Mouse (Mus musculus) intestine, embryonic 14.5 days (tissue): Measurements from ENCODE around the gene Nacad. TPM values are rescaled to one million over a fixed set of nuclear protein-coding genes. Genes with fewer than 3 reads are reported as not detected.

ENCODE experiments used
- ATAC-seq: fragments of 200-750 bp; cut with Nextera tagmentation; replicated peaks from 2 replicates; pipeline ENCODE4 v1.8.0; 2017; ENCODE audit warnings: low read depth, moderate number of reproducible peaks, moderate TSS enrichment, moderate library complexity; ENCODE audit not compliant: low FRiP score, low TSS enrichment
- DNase-seq: peaks from one replicate; pipeline ENCODE4 v3.0.0-alpha.2; 2018; ENCODE audit warnings: low spot score
- H3K27ac ChIP-seq: fragments of 300-500 bp; sonication (generic); 2 replicates; pipeline ENCODE4 v1.5.1; 2014; ENCODE audit warnings: low read depth, mild to moderate bottlenecking, control low read depth
- H3K27me3 ChIP-seq: fragments of 300-500 bp; sonication (generic); replicated peaks from 2 replicates; pipeline ENCODE4 v1.6.1; 2014; ENCODE audit warnings: low read length, control low read depth; ENCODE audit not compliant: control insufficient read depth, insufficient read depth
- H3K36me3 ChIP-seq: fragments of 300-500 bp; sonication (generic); 2 replicates; pipeline ENCODE4 v1.6.1; 2014; ENCODE audit warnings: low read length, control low read depth; ENCODE audit not compliant: control insufficient read depth, insufficient read depth
- H3K4me1 ChIP-seq: fragments of 300-500 bp; sonication (generic); replicated peaks from 2 replicates; pipeline ENCODE4 v1.6.1; 2014; ENCODE audit warnings: low read length, control low read depth, mixed read lengths; ENCODE audit not compliant: control insufficient read depth, insufficient read depth
- H3K4me2 ChIP-seq: fragments of 300-500 bp; sonication (generic); 2 replicates; pipeline ENCODE4 v1.6.1; 2014; ENCODE audit warnings: low read length
- H3K4me3 ChIP-seq: fragments of 300-500 bp; sonication (generic); 2 replicates; pipeline ENCODE4 v1.5.1; 2014; ENCODE audit warnings: low read depth, low read length, control low read depth, mixed read lengths
- H3K9ac ChIP-seq: fragments of 300-500 bp; sonication (generic); 2 replicates; pipeline ENCODE4 v1.6.1; 2014; ENCODE audit warnings: mild to moderate bottlenecking, low read length
- H3K9me3 ChIP-seq: fragments of 300-500 bp; sonication (generic); 2 replicates; pipeline ENCODE4 v1.6.1; 2016; ENCODE audit warnings: low read length, control low read depth; ENCODE audit not compliant: control insufficient read depth
- WGBS: fragments of 180-500 bp; shearing (Covaris S2); extraction: QIAGEN DNeasy Blood & Tissue Kit; methylation state at CpG from one replicate; pipeline ENCODE4 v1.1.7; 2014; 5-methylcytosine and 5-hydroxymethylcytosine counted together
- polyA plus RNA-seq: library from polyadenylated mRNA; unstranded; fragments of >200 nt; fragmentation: Nextera tagmentation; extraction: Ambion mirVana; gene quantifications from 2 replicates; pipeline ENCODE4 v1.2.1, GENCODE M21; 2014

Gene Nacad
- polyA plus RNA-seq, 1 experiment from 2014 or later = 9.0 TPM

- WGBS = 88% methylated on average over 6 of the region's 6 CpGs
- Histone ChIP-seq H3K4me3 (no peak overlapping the region), H3K36me3 (peaks cover 37% of the 10 kb centered on the region), H3K4me1 (peaks cover 29% of the 10 kb centered on the region), H3K9me3 (no peaks in the 10 kb centered on the region), H3K4me2 (no peak overlapping the region), H3K27ac (no peak overlapping the region), H3K27me3 (peaks cover 11% of the 10 kb centered on the region; the same call in 1 of the 2 replicates), H3K9ac (no peak overlapping the region)
- no peak for DNase-seq
- ATAC-seq = no peak
Observed at GRCm38 (mm10) chr11:6599831-6600230, 6.0 kb downstream of the Nacad start.

GRCm38 (mm10) chr11:6599011-6599681 is 6.7 kb downstream of the Nacad start:
- no peak for DNase-seq

GRCm38 (mm10) chr11:6598191-6598889 is 7.5 kb downstream of the Nacad start:
- ATAC-seq = no peak
- Histone ChIP-seq H3K4me2 (no peak overlapping the region), H3K27me3 (no peaks in the 10 kb centered on the region), H3K36me3 (peaks cover 52% of the 10 kb centered on the region), H3K9me3 (no peaks in the 10 kb centered on the region), H3K4me3 (no peak overlapping the region), H3K27ac (no peak overlapping the region), H3K4me1 (peaks cover 15% of the 10 kb centered on the region), H3K9ac (no peak overlapping the region)
- DNase-seq = no peak
- WGBS = 52% methylated on average over 19 of the region's 19 CpGs

More at GRCm38 (mm10) chr11:6599011-6599681, 6.7 kb downstream of the Nacad start:
- Histone ChIP-seq H3K4me3 (no peak overlapping the region), H3K36me3 (peaks cover 44% of the 10 kb centered on the region), H3K27ac (no peak overlapping the region), H3K4me2 (no peak overlapping the region), H3K4me1 (peaks cover 23% of the 10 kb centered on the region), H3K27me3 (0 out of 2 replicates have a peak, but pooled peaks cover 5% of the 10 kb centered on the region), H3K9ac (no peak overlapping the region), H3K9me3 (no peaks in the 10 kb centered on the region)
- 22% methylated on average over 27 of the region's 27 CpGs for WGBS
- ATAC-seq = no peak

- Histone ChIP-seq H3K27me3 (no peaks in the 10 kb centered on the region), H3K4me1 (peaks cover 14% of the 10 kb centered on the region), H3K9me3 (no peaks in the 10 kb centered on the region), H3K9ac (no peak overlapping the region), H3K4me2 (no peak overlapping the region), H3K36me3 (peaks cover 60% of the 10 kb centered on the region), H3K27ac (no peak overlapping the region), H3K4me3 (no peak overlapping the region)
- ATAC-seq = no peak
- DNase-seq = no peak
- WGBS = 70% methylated on average over 7 of the region's 7 CpGs
Observed at GRCm38 (mm10) chr11:6597523-6597922, 8.3 kb downstream of the Nacad start.

- no peak overlapping the region for H3K4me2 ChIP-seq
- no peak overlapping the region for H3K27ac ChIP-seq
- 83% methylated on average over 3 of the region's 3 CpGs for WGBS
- no peak overlapping the region for H3K9ac ChIP-seq
- H3K36me3 ChIP-seq = peaks cover 69% of the 10 kb centered on the region
- DNase-seq (no peak), ATAC-seq (no peak)
- H3K4me1 ChIP-seq = peaks cover 11% of the 10 kb centered on the region; the same call in 1 of the 2 replicates
- no peak overlapping the region for H3K4me3 ChIP-seq
- H3K27me3 ChIP-seq = no peaks in the 10 kb centered on the region
- no peaks in the 10 kb centered on the region for H3K9me3 ChIP-seq
Observed at GRCm38 (mm10) chr11:6596616-6597015, 9.2 kb downstream of the Nacad start.

- peaks cover 73% of the 10 kb centered on the region for H3K36me3 ChIP-seq
Observed at GRCm38 (mm10) chr11:6596205-6596604, 9.6 kb downstream of the Nacad start.

GRCm38 (mm10) chr11:6595339-6595738 is 10.5 kb downstream of the Nacad start:
- H3K9me3 ChIP-seq = no peaks in the 10 kb centered on the region
- no peaks in the 10 kb centered on the region for H3K27me3 ChIP-seq
- no peak overlapping the region for H3K9ac ChIP-seq
- WGBS = 93% methylated on average over 5 of the region's 5 CpGs
- H3K27ac ChIP-seq = no peak overlapping the region
- DNase-seq = no peak
- no peak for ATAC-seq
- H3K4me3 ChIP-seq = no peak overlapping the region
- peaks cover 11% of the 10 kb centered on the region; the same call in 1 of the 2 replicates for H3K4me1 ChIP-seq
- no peak overlapping the region for H3K4me2 ChIP-seq
- peaks cover 82% of the 10 kb centered on the region for H3K36me3 ChIP-seq

More at GRCm38 (mm10) chr11:6596205-6596604, 9.6 kb downstream of the Nacad start:
- WGBS = 92% methylated on average over 6 of the region's 6 CpGs
- no peaks in the 10 kb centered on the region for H3K9me3 ChIP-seq
- no peak overlapping the region for H3K4me2 ChIP-seq
- peaks cover 11% of the 10 kb centered on the region; the same call in 1 of the 2 replicates for H3K4me1 ChIP-seq
- H3K27me3 ChIP-seq = no peaks in the 10 kb centered on the region
- no peak overlapping the region for H3K4me3 ChIP-seq
- ATAC-seq = no peak
- DNase-seq = no peak
- H3K9ac ChIP-seq = no peak overlapping the region
- H3K27ac ChIP-seq = no peak overlapping the region

GRCm38 (mm10) chr11:6594845-6595244 is 11.0 kb downstream of the Nacad start:
- no peak overlapping the region for H3K9ac ChIP-seq
- ATAC-seq = no peak
- no peak overlapping the region for H3K4me2 ChIP-seq
- no peaks in the 10 kb centered on the region for H3K27me3 ChIP-seq
- peaks cover 87% of the 10 kb centered on the region for H3K36me3 ChIP-seq
- 84% methylated on average over 6 of the region's 6 CpGs for WGBS
- no peak overlapping the region for H3K27ac ChIP-seq
- H3K4me1 ChIP-seq = peaks cover 11% of the 10 kb centered on the region; the same call in 1 of the 2 replicates
- no peak for DNase-seq
- H3K9me3 ChIP-seq = no peaks in the 10 kb centered on the region
- no peak overlapping the region for H3K4me3 ChIP-seq
